ENCODE assay signal across 8 mouse cellular contexts in the genomic region with DNA sequence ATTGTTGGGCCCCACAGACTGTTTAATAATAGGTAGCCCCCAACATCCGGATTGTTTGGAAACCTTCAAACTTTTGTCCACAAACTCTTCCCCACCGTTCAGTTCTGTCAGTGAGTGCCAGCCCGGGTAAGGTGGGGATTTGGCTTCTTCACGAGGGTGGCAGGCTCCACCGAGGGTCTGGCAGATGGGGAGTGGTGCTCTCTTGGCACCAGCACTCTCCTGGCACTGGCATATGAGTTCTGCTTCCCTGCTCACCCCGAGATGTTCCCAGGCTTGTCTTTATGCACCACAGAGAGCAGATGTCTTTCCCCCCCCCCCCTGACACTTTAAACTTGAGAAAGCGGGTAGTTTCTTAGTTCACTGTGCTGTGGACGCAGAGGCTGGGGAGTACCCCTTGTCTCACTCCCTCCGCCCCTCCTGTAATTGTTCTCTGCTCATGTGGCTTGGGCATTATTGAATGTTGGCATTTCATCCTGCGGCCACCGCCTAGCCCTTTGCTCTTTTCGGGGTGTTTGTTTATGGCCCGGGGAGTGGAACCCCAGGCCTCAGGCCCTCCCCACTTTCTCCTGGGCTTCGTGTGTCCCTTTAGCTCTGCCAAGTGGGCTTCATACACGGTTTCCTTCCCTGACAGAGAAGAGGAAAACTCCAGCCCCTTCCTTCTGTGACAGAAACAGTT. TPM values are rescaled to one million over a fixed set of nuclear protein-coding genes. Genes with fewer than 3 reads are reported as not detected.
DNase-seq lines count a peak whose midpoint lies in the region; ATAC-seq and TF ChIP-seq lines count a peak whose summit lies in the region.

No protein-coding gene starts in this region.

- WGBS in embryonic facial prominence, embryonic 10.5 days = 17% methylated on average over 15 of the region's 15 CpGs
- WGBS in intestine, embryonic 16.5 days = 12% methylated on average over 15 of the region's 15 CpGs
- 4% methylated on average over 15 of the region's 15 CpGs for WGBS in midbrain, postnatal 0 days

- no peak for TF ChIP-seq CTCF in left cerebral cortex, adult 2 months (IDR thresholded peaks at IDR 0.05)
- no peak for TF ChIP-seq CTCF in midbrain, postnatal 0 days (IDR thresholded peaks at IDR 0.05)

- H3K4me2 ChIP-seq in intestine, embryonic 16.5 days (ENCODE audit: low read depth, low read length) = peak overlapping the region; percentile 79
- peak overlapping the region; percentile 83 for H3K4me2 ChIP-seq in midbrain, postnatal 0 days (ENCODE audit: low read depth, low read length, poor library complexity, severe bottlenecking)

- H3K4me1 ChIP-seq in embryonic facial prominence, embryonic 10.5 days = peaks cover 69% of the 10 kb centered on the region
- peaks cover 46% of the 10 kb centered on the region for H3K4me1 ChIP-seq in intestine, embryonic 16.5 days (ENCODE audit: control insufficient read depth, insufficient read depth, low read length)
- H3K4me1 ChIP-seq in midbrain, postnatal 0 days (ENCODE audit: insufficient read depth, low read length) = peaks cover 22% of the 10 kb centered on the region

- no peak for ATAC-seq in intestine, embryonic 16.5 days
- no peak for ATAC-seq in midbrain, postnatal 0 days (ENCODE audit: low FRiP score)

- H3K27ac ChIP-seq in left cerebral cortex, adult 2 months = peak overlapping the region; percentile 53; the same call in 1 of the 2 replicates
- H3K27ac ChIP-seq in embryonic facial prominence, embryonic 10.5 days (replicated peaks) = peak overlapping the region; percentile 71
- peak overlapping the region; percentile 93; the same call in 1 of the 2 replicates for H3K27ac ChIP-seq in intestine, embryonic 16.5 days (ENCODE audit: low read length)
- H3K27ac ChIP-seq in midbrain, postnatal 0 days (ENCODE audit: low read depth, low read length) = peak overlapping the region; percentile 60

- H3K9ac ChIP-seq in intestine, embryonic 16.5 days (ENCODE audit: low read depth, low read length) = peak overlapping the region; percentile 95
- peak overlapping the region; percentile 100 for H3K9ac ChIP-seq in midbrain, postnatal 0 days (replicated peaks; ENCODE audit: low read length, poor library complexity, severe bottlenecking)

- DNase-seq in left cerebral cortex, adult 2 months (ENCODE audit: extremely low spot score in 1 of 2, low spot score in 2 of 2) = no peak
- no peak for DNase-seq in left cerebral cortex, adult 8-10 months (ENCODE audit: low spot score in 2 of 2)
- no peak for DNase-seq in embryonic facial prominence, embryonic 10.5 days (ENCODE audit: low spot score)
- DNase-seq in midbrain, postnatal 0 days (ENCODE audit: low spot score) = peak; percentile 67
- no peak for DNase-seq in right cerebral cortex, postnatal 14 days
- no peak for DNase-seq in Muller cell, postnatal 12 days (ENCODE audit: inconsistent ontology term)
- DNase-seq in testis, postnatal 14 days (ENCODE audit: low spot score) = no peak

- H3K9me3 ChIP-seq in embryonic facial prominence, embryonic 10.5 days = no peaks in the 10 kb centered on the region
- H3K9me3 ChIP-seq in intestine, embryonic 16.5 days (ENCODE audit: control insufficient read depth, low read length) = no peaks in the 10 kb centered on the region
- no peaks in the 10 kb centered on the region for H3K9me3 ChIP-seq in midbrain, postnatal 0 days (ENCODE audit: low read length)

- peaks cover 5% of the 10 kb centered on the region; the same call in 1 of the 2 replicates for H3K27me3 ChIP-seq in embryonic facial prominence, embryonic 10.5 days (replicated peaks; ENCODE audit: low read depth, poor library complexity, severe bottlenecking)
- no peaks in the 10 kb centered on the region for H3K27me3 ChIP-seq in intestine, embryonic 16.5 days (replicated peaks; ENCODE audit: control insufficient read depth, insufficient read depth, low read length)
- H3K27me3 ChIP-seq in midbrain, postnatal 0 days (ENCODE audit: insufficient read depth, low read length) = no peaks in the 10 kb centered on the region

- intact Hi-C loops in left cerebral cortex, adult 2 months (cut with DNase I) = no loop called here

- H3K4me3 ChIP-seq in left cerebral cortex, adult 2 months = peak overlapping the region; percentile 93
- H3K4me3 ChIP-seq in embryonic facial prominence, embryonic 10.5 days = peak overlapping the region; percentile 94
- H3K4me3 ChIP-seq in intestine, embryonic 16.5 days (ENCODE audit: low read length) = peak overlapping the region; percentile 94
- H3K4me3 ChIP-seq in midbrain, postnatal 0 days (ENCODE audit: low read depth, low read length) = peak overlapping the region; percentile 81

- H3K36me3 ChIP-seq in embryonic facial prominence, embryonic 10.5 days (replicated peaks) = peaks cover 40% of the 10 kb centered on the region
- H3K36me3 ChIP-seq in intestine, embryonic 16.5 days (ENCODE audit: control insufficient read depth, insufficient read depth, low read length) = no peaks in the 10 kb centered on the region
- H3K36me3 ChIP-seq in midbrain, postnatal 0 days (ENCODE audit: insufficient read depth, low read length) = no peaks in the 10 kb centered on the region

RNA-seq across cellular contexts. Expression of gene A3galt2, which starts 26.0 kb away (rescaled TPM):
- total RNA-seq in left cerebral cortex, adult 2 months (2021) = under 1 TPM; 0.27 to 0.54 TPM
- under 1 TPM; 0.09 to 0.39 (median 0.27) TPM for total RNA-seq in left cerebral cortex, adult 8-10 months (2022)
- 0.09 and 0.12 TPM in 2 replicates for polyA plus RNA-seq in embryonic facial prominence, embryonic 10.5 days (2016; fragmentation: Nextera tagmentation; extraction: Ambion mirVana)
- polyA plus RNA-seq in intestine, embryonic 16.5 days (2015; fragmentation: Nextera tagmentation; extraction: Ambion mirVana) = 0.07 and 0.09 TPM in 2 replicates
- 0.19 and 0.38 TPM in 2 replicates for total RNA-seq in midbrain, postnatal 0 days (2014; rRNA removed)
- 0.05 TPM in 1 of 2 replicates, not detected in the other for polyA plus RNA-seq in midbrain, postnatal 0 days (2015; fragmentation: Nextera tagmentation; extraction: Ambion mirVana)
